Mouse (Mus musculus) heart, postnatal 0 days (tissue): ENCODE data around the gene Cntnap5a.

Experiments
- CTCF ChIP-seq: IDR thresholded peaks from 2 replicates; pipeline ENCODE4 v1.5.1; 2016; ENCODE audit warnings: antibody characterized with exemption, control low read depth, low read depth
- EP300 ChIP-seq: IDR thresholded peaks from 2 replicates; pipeline ENCODE4 v1.6.1; 2016; ENCODE audit warnings: antibody characterized with exemption, low read depth

- TF ChIP-seq CTCF (no peak), EP300 (no peak)
Measured at GRCm38 (mm10) chr1:116366806-116367205, 682.2 kb downstream of the Cntnap5a start.
